Mouse (Mus musculus) WW6 (cell line): ENCODE measurements around the gene Ptprn2.

Source experiments
- DNase-seq: peaks from one replicate; pipeline ENCODE4 v3.0.0-alpha.2; 2013; ENCODE audit warnings: low read depth, low spot score

The Ptprn2 gene

DNA sequence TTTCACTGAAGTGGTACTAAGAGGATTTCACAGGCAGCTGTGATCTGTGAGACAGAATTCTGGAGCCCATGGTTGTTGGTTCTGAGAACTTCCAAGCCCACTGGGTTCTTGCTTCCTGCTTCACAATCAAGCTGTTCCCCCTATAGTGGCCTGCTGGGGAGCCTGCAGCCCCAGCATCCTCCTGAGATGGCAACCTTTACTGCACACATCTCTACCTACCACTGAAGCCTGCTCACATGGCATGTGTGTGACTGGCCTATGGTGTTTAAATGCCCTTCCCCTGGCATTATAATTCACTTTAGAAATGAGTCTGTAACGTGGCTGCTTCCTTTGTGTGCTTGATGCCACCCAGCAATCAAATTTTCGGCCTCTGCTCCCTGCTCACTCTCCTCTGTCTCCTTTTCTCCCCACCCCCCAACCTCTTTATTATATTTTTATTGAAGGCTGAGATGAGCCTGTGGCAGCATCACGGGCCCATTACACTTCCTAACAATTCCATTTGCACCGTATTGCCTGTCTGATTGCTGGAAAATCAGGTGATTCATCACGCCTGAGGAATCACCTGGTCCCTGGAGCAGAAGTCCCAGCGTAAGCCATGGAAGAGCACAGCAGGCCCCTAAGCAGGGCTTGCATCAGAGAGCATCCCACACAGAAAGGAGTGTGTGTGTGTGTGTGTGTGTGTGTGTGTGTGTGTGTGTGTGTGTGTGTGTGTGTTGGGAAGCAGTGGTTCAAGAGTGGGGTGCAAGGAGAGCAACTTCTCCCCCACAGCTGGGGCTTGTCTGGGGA, 402.2 kb downstream of the Ptprn2 start:
- DNase-seq, result no peak

DNA sequence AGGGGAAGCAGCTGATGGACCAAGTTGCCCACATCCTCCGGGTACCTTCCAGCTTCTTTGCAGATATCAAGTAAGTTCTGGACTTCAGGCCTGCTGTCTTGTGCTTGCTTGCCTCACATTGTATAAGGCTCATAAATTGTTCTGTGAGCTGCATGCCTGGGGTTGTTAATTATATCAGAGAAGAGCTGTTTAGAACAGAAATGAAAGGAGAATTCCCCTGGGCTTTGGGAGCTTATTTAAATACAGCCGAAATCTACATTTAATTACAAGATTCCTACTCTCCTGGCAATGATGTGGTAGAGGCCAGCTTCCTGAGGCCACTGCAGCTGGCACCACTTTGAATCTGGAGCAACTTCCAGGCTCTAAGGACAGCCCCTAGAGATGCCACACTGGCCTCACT, 403.3 kb downstream of the Ptprn2 start:
- DNase-seq, result no peak

DNA sequence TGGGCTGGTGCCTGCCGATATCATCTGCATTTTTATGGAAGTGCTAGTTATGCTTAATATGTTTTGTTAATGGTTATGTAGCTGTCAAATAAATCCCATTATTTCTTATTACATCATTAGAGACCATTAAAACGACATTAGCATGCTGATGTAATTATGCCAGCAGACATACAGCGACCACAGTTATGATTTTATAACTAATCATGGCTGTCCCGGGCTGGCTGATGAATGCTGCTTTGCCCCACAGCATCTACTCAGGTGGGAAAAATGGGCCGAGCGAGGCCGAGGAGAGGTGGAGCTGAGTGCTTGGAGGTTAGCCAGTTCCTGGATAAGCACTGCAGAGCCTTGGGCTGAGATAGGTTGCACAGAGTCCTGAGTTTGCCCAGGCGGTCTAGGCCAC, 407.1 kb downstream of the Ptprn2 start:
- DNase-seq, result no peak

DNA sequence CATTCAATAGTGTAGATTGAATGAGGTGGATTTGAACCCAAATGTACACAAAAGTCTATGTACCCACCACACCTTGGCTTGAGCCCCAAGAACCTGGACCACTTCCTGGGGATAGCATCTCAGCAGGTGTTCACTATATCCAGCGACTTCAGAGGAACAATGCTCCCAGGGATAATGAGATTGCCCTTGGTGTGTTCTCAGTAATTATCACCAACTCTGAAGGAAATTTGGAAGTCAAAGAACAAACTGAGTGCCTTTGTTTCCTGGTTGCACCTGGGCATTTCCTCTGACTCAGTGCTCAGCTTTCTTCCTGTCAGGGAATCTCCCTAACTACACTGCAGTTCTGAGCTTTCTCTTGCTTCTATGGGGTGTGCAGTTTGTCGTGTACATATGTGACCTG, 411.1 kb downstream of the Ptprn2 start:
- DNase-seq, result no peak

DNA sequence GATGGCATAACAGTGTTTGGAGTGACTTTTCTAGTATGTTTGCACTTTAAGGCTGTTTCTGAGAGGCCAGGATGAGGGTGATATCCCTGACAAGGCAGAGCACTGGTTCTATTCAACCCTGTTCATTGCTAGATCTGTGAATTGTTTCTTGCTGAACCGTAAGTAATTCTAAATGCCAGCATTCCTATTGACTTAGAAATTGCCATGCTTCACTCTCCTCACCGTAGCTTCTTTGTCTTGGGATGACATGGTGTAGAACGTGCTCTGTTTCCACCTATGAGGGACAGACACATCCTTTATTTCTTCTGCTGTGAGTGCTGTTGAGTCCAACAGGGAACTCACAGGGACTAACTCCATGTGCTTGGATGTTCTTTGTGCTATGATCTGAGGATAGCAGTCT, 416.3 kb downstream of the Ptprn2 start:
- no peak for DNase-seq

DNA sequence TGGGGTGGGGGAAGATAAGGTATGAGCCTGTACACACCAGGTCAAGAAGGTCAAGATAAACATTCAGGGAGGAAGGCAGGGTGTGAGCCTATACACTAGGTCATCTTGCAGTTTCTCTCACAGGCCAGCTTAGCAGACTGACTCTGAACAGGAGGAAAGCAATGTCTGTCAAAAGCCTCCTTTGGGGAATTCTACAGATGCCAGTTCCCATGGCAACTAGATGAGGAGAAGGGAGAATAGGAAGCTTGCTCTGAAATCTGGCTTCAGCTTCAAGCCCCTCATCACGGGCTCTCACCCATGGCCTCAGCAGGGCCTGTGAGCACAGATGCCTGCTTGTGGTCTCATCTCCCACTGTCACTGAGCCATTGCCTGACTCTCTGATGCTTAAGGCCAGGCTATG, 421.9 kb downstream of the Ptprn2 start:
- no peak for DNase-seq

DNA sequence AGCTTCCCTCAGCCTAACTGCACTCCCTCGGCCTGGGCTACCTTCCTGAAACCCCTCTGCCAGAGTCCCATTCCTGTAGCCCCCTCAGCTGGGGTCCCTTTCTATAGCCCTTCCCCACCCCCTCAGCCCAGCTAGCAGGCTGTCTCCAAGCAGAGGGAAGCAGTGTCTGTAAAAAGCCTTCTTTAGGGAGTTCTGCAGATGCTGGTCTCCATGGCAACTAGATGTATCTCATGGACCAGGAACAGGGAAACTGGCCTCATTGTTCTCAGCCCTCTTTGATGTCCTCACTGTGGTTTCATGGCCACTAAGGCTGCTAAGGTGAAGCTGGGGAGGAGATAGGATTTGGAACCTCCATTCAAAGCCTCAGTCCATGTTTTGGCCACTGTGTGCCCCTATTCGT, 423.1 kb downstream of the Ptprn2 start:
- DNase-seq, result no peak

DNA sequence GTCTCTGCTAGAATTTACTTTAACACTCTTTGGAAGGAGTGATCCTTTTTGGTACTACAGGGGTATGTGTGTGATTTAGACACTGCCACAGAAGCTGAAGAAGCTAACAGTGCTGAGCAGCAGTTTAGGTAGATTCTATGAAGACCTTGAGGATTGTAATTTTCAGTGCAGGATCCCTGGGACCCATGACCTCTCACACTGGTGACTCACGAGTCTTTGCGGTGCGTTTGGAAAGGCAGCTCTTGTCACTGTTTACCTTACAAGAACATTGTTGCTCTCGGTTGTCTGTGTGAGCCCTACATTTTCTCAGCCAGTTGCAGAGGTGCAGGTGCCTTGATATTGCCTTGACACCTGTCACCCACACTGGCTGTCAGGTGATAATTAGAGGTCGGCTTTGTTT, 431.3 kb downstream of the Ptprn2 start:
- DNase-seq, result no peak

DNA sequence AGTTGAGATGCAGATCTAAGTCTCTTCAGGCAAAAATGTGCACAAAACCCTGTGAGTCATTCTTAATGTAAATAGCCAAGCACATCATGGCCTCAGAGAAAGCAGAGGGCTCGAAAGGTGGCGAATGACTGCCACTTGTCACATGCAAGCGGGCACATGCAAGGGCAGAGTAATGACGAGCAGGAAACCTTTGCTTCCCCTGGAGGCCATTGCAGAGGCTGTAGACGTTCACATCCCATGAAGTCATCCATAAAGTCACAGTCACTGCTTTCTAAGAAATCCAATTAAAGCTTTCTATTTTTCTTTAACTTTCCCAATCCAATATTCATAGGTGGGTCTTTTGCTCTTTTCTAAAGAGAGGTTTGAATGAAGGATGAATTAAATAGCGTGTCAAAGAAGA, 433.7 kb downstream of the Ptprn2 start:
- no peak for DNase-seq

DNA sequence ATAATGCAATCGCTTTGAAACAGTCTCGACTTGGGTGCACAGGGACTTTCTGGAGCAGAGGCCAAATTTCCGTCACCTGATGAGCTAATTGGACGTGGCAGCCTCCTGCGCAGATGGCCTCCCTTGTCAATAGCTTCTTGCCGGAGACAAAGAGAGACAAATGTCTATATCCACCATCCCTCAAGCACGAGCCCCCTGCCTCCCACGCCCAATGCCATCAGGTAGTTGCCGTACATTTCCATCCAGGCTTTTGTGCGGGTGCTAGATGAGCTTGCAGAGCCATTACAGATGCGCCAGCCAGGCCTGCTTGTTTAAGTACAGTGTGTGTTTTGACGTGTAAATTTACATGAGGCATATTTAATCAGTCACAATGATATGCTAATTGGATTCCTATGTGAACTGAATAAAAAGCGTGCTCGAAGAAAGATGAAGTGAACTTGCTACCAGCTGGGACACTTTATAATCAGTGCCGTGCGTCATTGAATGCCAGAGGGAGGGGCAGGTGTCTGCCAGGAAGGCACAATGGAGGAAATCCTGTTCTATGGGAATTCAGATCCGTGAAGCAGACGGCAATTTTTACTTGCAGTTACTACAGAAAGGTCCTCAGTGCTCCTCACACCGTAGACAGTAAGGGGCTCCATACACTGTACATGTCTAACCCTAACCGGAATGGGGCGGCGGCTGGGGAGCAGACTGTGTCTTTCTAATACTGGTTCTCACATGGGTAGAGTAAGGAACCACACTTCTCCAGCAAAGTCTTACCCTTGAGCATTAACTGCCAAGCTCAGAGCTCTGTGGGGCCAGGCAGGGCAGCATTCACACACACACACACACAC, 434.4 kb downstream of the Ptprn2 start:
- DNase-seq, result no peak

DNA sequence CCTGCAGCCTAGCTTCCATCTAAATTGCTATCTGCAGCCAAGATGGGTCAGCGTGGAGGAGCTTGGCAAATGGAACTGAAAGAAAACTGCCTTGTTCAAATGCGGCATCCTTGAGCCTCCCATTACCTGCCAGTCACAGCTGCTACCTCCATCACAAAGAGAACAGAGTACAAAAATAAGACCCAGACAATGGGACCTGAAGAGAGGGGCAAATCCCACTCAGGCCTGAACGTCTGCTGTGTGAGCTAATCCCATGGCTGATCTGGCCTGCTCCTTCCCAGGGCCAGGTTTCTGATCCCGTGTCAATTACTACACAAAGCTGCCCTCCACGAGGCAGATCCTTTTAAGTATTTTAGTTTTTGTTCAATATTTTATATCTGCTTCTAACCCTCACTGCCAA, 441.6 kb downstream of the Ptprn2 start:
- no peak for DNase-seq

DNA sequence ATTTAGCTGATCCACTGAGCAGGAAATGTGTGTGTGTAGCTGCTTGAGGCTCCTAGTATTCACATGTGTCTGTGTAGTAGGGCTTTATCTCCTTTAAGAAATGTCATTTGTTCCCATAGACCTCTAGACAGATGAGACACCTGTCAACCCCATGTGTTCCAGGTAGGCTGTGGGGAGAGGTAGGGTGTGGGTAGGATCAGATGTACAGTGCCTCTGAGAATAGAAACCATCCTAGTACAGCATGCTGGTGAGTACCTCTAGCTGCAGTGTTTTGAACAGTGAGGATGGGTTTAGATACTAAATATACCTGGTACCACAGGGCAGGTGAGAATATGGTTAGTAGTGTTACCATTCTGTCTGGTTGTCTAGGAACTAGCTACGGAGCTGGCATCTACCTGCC, 442.0 kb downstream of the Ptprn2 start:
- DNase-seq, result no peak

DNA sequence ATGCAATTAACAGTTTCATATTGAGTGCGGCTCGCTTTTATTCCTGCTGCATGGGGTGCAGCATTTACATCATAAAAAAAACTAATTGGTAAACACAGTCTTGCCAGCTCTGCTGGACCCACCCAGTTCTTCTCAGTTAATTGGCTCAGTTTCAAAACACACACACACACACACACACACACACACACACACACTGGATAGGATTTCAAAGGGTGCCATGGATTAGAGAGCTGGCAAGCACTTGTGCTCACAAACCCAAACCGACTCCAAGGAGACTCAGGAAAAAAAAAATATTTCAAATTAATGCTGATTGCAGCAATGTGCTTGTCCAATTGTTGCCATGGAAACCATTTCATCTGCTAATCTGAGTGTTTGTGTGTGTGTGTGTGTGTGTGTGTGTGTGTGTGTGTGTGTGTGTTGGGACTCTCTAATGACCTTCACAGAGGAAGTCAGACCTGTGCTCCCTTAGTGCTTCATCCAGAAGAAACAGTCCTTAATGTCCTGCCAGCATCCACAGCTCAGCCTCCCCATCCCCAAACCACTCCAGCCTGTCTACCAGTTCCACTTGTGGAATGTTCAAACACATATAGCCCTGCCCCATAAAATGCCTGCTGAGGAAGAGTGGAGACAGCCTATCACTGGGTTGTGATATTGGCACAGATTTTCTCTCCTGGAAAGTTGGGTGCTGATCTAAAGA, 452.8 kb downstream of the Ptprn2 start:
- DNase-seq, result no peak

DNA sequence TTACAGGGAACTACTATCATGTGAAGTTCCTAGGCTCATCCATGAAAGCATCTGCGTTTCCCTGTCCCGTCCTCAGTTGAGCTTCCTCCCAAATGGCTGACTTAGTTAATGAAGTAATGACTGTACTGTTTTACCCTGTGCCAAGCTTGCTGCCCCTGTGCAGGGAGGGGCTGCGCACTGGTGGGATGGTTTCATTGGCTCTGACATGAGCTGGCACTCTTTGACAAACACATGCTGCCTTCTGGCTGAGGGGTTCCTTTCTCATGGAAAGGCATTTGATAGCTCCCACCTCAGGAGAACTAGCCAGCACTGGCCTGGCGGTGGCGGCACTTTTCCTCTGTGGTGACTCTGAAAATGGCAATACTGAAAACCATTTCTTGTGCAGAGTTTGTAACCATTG, 458.4 kb downstream of the Ptprn2 start:
- DNase-seq, result no peak

DNA sequence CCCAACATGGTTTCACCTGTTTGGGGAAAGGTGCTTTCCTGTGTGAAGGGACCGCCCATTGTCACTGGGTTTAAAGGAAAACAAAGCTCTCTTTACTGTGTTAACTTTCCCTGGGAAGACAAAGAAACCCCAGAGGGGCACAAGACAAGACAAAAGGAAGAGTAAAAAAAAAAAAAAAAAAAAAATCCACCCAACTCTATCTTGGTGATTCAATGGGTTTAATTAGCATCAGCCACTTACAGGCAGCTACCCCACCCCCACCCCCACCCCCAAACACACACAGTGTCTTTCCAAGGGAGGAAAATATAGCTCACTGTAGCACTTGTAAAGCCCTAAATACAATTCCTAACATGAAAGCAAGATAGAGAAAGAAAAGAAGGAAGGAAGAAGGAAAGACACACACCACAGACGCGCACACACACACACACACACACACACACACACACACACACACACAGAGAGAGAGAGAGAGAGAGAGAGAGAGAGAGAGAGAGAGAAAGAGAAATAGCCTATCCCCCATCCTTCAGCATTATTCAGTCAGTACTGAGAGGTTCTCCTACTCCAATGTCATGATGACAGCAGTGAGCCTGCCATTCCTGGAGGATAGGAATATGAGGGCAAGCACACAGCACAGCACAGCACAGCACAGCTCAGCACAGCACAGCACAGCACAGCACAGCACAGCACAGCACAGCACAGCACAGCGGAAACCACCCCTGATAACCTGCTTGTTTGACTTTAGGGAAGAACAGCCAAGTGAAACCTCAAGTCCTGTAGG, 462.8 kb downstream of the Ptprn2 start:
- DNase-seq, result no peak

DNA sequence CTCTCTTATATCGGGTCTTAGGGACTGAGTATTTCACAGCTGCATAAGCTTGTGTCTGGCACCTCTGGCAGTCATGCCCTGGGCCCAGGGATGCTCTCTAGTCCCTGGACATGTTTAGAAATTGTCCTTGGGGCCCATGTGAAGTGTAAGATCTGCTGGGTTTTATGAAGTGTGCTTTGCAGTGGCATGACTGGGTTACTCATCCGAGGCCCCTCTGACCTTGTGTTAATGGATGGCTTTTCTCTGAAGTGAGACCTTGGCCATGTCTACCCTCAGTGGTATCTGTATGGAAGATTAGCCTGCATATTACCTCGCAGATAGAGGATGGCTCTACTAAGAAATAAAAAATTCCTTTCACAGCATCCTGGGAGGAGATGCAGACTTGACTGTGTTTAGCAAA, 464.2 kb downstream of the Ptprn2 start:
- no peak for DNase-seq

DNA sequence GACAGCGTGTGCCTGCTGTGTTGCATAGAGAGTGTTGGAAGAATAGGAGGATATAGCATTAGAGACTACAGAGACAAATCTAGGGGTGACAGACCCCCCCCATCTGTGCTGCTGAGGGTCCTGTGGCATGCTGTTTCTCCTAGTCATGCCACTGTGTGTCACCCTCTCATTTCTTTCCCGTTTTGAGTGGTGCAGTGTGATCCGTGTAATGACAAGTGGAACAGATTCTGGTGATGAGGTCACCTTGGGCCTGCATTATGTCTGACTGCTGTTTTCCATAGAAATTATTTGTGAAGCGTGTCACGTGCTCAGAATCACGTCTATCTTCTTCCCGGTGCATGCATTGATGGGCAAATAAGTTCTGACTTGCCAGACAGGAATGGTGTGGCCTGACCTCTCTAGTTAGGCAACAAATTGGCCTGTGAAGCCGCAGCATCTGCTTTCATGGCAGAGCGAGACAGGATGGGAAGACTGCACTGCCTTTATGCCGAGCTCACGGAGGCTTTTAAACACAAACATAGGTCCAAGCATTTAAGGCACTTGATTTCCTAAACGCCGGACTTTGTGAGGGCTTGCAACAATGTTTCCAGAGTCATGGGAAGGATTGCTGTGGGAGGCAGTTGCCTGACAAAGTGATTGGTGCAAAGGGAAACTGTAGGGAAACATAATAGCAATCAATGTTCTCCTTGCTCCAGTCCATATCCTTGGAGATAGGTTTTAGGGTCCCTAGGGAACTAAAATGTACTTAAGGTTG, 467.1 kb downstream of the Ptprn2 start:
- DNase-seq, result no peak

DNA sequence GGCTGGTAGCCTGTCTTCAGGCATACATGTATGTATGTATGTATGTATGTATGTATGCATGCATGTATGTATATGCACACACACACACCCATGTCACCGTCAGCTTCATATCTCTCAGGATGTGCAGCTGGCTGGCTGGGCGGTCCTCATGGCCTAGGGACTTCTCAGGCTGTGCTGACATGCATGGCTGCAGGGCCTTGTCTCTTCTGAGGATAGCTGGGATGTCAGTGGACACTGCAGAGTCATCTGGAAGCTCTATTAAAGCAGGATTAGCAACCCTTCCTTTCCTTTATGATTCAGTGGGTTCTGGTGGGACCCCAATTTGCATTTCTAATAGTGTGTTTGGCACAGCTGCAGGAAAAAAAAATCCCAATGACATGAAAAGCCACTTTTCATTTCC, 473.6 kb downstream of the Ptprn2 start:
- no peak for DNase-seq

DNA sequence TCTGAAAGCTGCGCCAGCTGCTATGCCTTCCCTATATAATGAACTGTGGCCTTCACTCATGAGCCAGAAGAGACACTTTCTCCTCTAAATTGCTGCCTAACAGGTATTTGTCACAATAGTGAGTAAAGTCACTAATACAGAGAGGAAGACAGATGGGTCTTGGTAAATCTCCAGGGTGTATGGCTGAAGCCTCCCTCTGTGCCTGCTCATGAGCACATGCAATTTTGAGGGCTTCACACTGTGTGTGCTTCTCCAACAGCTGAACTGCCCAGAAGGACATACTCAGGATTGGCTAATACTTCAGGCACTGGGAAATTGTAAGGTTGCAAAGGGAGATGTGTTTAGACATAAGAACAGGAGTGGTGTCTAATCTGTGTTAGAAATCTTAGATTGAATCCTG, 478.4 kb downstream of the Ptprn2 start:
- no peak for DNase-seq

DNA sequence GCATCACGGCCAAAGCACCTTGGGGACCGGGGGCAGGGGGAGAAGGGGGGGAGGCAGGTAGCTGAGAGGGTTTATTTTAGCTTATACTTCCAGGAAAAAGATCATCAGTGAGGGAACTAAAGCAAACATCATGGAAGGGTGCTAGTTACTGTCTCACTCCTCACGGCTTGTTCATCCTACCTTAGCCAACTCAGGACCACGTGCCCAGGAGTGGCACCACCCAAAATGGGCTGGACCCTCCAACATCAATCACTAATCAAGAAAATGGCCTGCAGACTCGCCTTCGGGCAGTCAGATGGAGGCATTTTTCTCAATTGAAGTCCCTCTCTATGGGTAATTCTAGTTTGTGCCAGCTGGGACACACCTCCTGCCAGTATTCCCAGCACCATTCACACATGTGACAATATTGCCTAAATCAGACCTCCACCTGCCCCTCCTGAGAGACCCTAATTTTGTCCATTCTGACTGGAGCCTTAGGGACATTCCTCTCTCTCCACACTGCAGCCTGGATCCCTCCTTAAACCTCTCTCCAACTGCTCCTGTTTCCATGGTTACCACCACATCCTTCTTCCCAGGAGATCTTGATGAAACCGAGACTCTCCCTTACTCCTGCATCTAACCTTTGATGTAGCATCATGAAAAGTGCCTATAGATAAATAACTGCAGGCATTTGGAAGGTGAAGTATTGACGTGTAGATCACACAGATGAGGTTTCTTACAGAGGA, 482.9 kb downstream of the Ptprn2 start:
- DNase-seq, result no peak
